Mouse (Mus musculus): ENCODE data around the gene Vash2.

- no peak for TF ChIP-seq POU5F1 (IDR thresholded peaks at IDR 0.05; ENCODE audit: borderline replicate concordance, low read length)
- no peak for TF ChIP-seq CTCF (conservative IDR thresholded peaks at IDR 0.05; ENCODE audit: low read length)
- TF ChIP-seq NANOG (IDR thresholded peaks at IDR 0.05; ENCODE audit: borderline replicate concordance, low read length), result no peak
Observed at GRCm38 (mm10) chr1:190951014-190951413, 28.1 kb downstream of the Vash2 start.

Measured in E14TG2a.4 (cell line).